11 mouse cellular contexts compared by ENCODE assay signal in genomic region chr16:14936478-14937166, GRCm38 (mm10). TPM values are rescaled to one million over a fixed set of nuclear protein-coding genes. Genes with fewer than 3 reads are reported as not detected.
DNase-seq lines count a peak whose midpoint lies in the region; ATAC-seq and TF ChIP-seq lines count a peak whose summit lies in the region.
"Not testable (repeated sequence)": the region's sequence is repeated elsewhere in the genome, so short reads cannot be mapped to it uniquely, and the experiment has no call there.
"Had no signal": no experiment of that assay in that cellular context is flagged by ENCODE, and none has a peak within 500 bp of the region (broad histone marks: within the 10 kb centered on the region; RNA-seq: fewer than 3 reads in every experiment).

No protein-coding gene starts in this region.

- H3K36me3 ChIP-seq in embryonic facial prominence, embryonic 15.5 days; hindbrain, postnatal 0 days (ENCODE audit: insufficient read depth, low read length); lung, embryonic 14.5 days (ENCODE audit: insufficient read depth); midbrain, embryonic 16.5 days (ENCODE audit: control insufficient read depth, insufficient read depth, low read length): not testable (repeated sequence)

- not testable (repeated sequence) for H3K9ac ChIP-seq in embryonic facial prominence, embryonic 15.5 days; hindbrain, postnatal 0 days (replicated peaks; ENCODE audit: low read length); lung, embryonic 14.5 days; midbrain, embryonic 16.5 days (ENCODE audit: low read depth, low read length)

- not testable (repeated sequence) for H3K27me3 ChIP-seq in embryonic facial prominence, embryonic 15.5 days; hindbrain, postnatal 0 days (ENCODE audit: insufficient read depth, low read length); lung, embryonic 14.5 days (ENCODE audit: insufficient read depth, low read length); midbrain, embryonic 16.5 days (ENCODE audit: control insufficient read depth, insufficient read depth, low read depth, low read length)

- H3K4me1 ChIP-seq in embryonic facial prominence, embryonic 15.5 days, result peaks cover 23% of the 10 kb centered on the region
- H3K4me1 ChIP-seq in hindbrain, postnatal 0 days (ENCODE audit: insufficient read depth, low read length); midbrain, embryonic 16.5 days (ENCODE audit: control insufficient read depth, insufficient read depth, low read length): not testable (repeated sequence)
- H3K4me1 ChIP-seq in lung, embryonic 14.5 days (ENCODE audit: insufficient read depth), result peaks cover 18% of the 10 kb centered on the region

- H3K9me3 ChIP-seq in embryonic facial prominence, embryonic 15.5 days (replicated peaks); hindbrain, postnatal 0 days (ENCODE audit: low read length); lung, embryonic 14.5 days (ENCODE audit: low read depth, low read length); midbrain, embryonic 16.5 days (replicated peaks; ENCODE audit: control insufficient read depth, low read length, poor library complexity, severe bottlenecking): not testable (repeated sequence)

- TF ChIP-seq CTCF in hindbrain, postnatal 0 days (IDR thresholded peaks at IDR 0.05; ENCODE audit: low read depth); lung, embryonic 14.5 days (IDR thresholded peaks at IDR 0.05; ENCODE audit: low read depth): not testable (repeated sequence)

- H3K27ac ChIP-seq in embryonic facial prominence, embryonic 15.5 days (replicated peaks), result peak overlapping the region; percentile 39; the same call in 1 of the 2 replicates
- H3K27ac ChIP-seq in hindbrain, postnatal 0 days; midbrain, embryonic 16.5 days (ENCODE audit: low read length): not testable (repeated sequence)
- peak overlapping the region; percentile 88 for H3K27ac ChIP-seq in lung, embryonic 14.5 days (ENCODE audit: low read depth)

- H3K4me3 ChIP-seq in embryonic facial prominence, embryonic 15.5 days (replicated peaks); hindbrain, postnatal 0 days (ENCODE audit: low read length); lung, embryonic 14.5 days (ENCODE audit: low read depth, low read length); midbrain, embryonic 16.5 days (ENCODE audit: low read depth, low read length): not testable (repeated sequence)

- H3K4me2 ChIP-seq in embryonic facial prominence, embryonic 15.5 days (replicated peaks); hindbrain, postnatal 0 days (ENCODE audit: low read depth, low read length); lung, embryonic 14.5 days; midbrain, embryonic 16.5 days (ENCODE audit: low read length): not testable (repeated sequence)

- peak; percentile 8 to 44 for DNase-seq in adrenal gland, adult (ENCODE audit: inconsistent age in 2 of 2, low spot score in 1 of 2)
- DNase-seq in heart, adult 9 months (ENCODE audit: low spot score in 2 of 2), result peak; percentile 17 to 19
- DNase-seq in hindbrain, postnatal 0 days (ENCODE audit: low spot score), result peak; percentile 31
- DNase-seq in kidney, postnatal 36 days, result peak; percentile 3
- DNase-seq in lung, embryonic 14.5 days, result peak; percentile 97
- peak; percentile 70 for DNase-seq in urinary bladder, postnatal 14 days (ENCODE audit: low spot score)

- 46% methylated on average over 7 of the region's 7 CpGs for WGBS in embryonic facial prominence, embryonic 15.5 days
- 57% methylated on average over 7 of the region's 7 CpGs for WGBS in hindbrain, postnatal 0 days
- 34% methylated on average over 7 of the region's 7 CpGs for WGBS in lung, embryonic 14.5 days
- 64% methylated on average over 7 of the region's 7 CpGs for WGBS in midbrain, embryonic 16.5 days

- ATAC-seq in embryonic facial prominence, embryonic 15.5 days (ENCODE audit: insufficient number of reproducible peaks, low FRiP score, low TSS enrichment, low read depth), result peak; percentile 45; the same call in 1 of the 2 replicates
- ATAC-seq in hindbrain, postnatal 0 days, result 0 out of 2 replicates have a peak, but pooled peaks have one; percentile 32
- ATAC-seq in lung, embryonic 14.5 days (ENCODE audit: insufficient read depth), result peak; percentile 91
- peak; percentile 36; the same call in 1 of the 2 replicates for ATAC-seq in midbrain, embryonic 16.5 days

RNA-seq across cellular contexts. Expression of gene Efcab1, which starts 30.2 kb away (rescaled TPM):
- 10.9 and 15.9 TPM in 2 replicates for polyA plus RNA-seq in embryonic facial prominence, embryonic 15.5 days (2015; fragmentation: Nextera tagmentation; extraction: Ambion mirVana)
- total RNA-seq in hindbrain, postnatal 0 days (2014; rRNA removed), result 11.7 and 13.7 TPM in 2 replicates
- 17.6 and 20.4 TPM in 2 replicates for polyA plus RNA-seq in hindbrain, postnatal 0 days (2015; fragmentation: Nextera tagmentation; extraction: Ambion mirVana)
- 8.6 and 11.1 TPM in 2 replicates for polyA plus RNA-seq in lung, embryonic 14.5 days (2014; fragmentation: Nextera tagmentation; extraction: Ambion mirVana)
- 21.5 and 24.0 TPM in 2 replicates for polyA plus RNA-seq in midbrain, embryonic 16.5 days (2015; fragmentation: Nextera tagmentation; extraction: Ambion mirVana)
- total RNA-seq: CH12.LX; gastrocnemius, postnatal 25 days; heart, postnatal 36 days had no signal

Comparison
In these comparisons a context has a peak if more than half of its experiments do, and no peak if none do; other contexts are left out.
1. DNase-seq: peak in every context shown above with its lines; median percentile 97 in lung, embryonic 14.5 days; 70 in urinary bladder, postnatal 14 days; 31 in hindbrain, postnatal 0 days; 26 in adrenal gland, adult; 18 in heart, adult 9 months; 3 in kidney, postnatal 36 days.
2. ATAC-seq: peak in every context shown above with its lines; median percentile 91 in lung, embryonic 14.5 days; 45 in embryonic facial prominence, embryonic 15.5 days; 36 in midbrain, embryonic 16.5 days; 32 in hindbrain, postnatal 0 days.